Mouse (Mus musculus): ENCODE measurements around the gene 3425401B19Rik.

The 3425401B19Rik gene

DNA sequence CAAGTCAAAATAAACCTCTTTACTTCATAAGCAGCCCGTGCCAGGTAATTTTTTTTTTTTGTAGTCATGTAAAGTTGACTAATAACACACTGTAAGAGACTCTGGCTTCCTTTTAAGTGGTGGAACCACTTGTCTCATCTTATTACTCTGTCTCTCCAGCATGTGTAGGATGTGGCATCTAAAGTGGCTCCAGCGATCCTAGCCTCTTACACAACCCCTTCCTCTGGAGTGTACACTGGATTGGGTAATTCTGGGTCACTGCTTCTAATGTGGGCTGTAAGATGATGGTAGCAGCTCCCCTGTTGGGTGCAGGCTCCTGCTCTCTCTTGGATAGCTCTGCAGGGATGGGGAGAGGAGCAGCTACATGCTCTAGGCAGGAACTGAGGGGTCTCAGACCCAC, 46.6 kb downstream of the 3425401B19Rik start:
- DNase-seq: no peak

DNA sequence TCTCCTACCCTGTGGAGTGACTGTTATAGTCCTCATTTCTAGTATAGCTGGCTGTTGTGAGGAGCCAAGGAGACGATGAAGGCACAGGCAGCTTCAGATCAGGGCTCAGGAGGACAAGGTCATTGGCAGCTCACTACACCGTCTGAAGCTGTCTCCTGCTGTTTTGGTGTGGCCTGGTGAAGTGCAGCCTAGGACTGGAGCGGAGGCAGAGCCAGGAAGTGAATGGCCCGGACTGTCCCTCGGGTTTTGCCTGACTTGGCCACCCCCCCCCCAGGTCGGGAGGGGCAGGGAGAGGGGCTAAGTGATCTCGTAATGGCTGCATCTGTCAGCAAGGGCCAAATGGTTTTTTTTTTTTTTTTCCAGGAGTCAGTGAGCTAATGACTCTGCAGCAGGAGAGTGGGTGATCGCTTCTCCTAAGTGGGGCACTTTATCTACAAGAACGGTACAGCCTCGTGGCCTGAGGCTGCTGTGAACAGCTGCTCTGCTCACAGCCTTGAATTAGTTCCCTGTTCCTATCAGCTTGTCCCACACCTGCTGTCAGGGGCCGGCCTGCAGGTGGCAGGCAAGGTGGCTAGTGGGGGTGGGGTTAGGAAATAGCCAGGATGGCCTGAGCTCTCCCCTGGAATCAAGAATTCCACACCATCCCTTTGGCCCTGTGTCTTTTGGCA, 50.9 kb downstream of the 3425401B19Rik start:
- DNase-seq: no peak

DNA sequence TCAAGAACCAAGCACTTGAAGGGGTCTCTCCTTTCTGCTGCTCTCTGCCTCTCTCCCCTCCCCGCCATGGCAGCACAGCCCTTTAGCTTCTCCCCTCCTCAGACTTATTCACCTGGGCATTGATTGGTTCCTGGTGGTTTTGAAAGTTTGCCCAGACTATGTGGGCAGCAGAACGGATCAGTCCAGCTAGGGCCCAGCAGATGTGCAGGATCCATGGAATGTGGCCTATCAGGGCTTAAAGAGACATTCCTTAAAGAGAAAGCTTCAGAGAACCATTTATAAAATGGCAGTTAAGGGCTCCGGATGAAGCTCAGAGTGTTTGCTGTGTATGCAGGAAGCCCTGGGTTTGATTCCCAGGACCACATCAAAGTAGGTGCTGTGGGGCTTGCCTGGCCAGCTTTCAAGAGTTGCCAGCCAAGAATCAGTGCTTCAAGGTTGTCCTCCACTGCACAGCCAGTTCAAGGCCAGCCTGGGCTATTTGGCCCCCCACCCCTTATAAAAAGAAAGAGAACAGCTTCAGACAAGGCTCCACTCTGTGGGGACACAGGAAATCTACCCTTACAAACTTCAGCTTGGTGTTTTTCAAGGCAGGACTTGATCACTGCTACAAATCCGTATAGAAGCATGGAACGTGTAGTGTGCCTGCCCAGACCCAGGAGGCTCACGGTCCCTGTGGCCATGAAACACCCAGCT, 52.0 kb downstream of the 3425401B19Rik start:
- no peak for DNase-seq

DNA sequence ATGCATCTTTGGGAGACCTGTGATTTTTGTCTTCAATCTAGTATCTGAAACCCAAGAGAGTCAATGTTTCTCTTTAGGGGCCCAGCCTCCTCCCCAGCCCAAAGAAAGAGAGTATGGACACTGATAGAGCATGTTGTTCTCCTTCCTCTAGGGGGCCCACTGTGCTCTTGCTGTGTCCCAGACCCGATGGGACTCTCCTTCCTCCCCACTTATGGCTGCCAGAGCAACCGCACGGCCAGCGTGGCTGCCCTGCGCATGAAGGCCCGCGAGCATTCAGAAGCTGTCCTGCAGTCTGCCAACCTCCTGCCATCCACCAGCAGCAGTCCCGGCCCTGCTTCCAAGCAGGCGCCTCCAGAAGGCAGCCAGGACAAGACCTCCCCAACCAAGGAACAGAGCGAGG, 56.5 kb downstream of the 3425401B19Rik start:
- no peak for DNase-seq

DNA sequence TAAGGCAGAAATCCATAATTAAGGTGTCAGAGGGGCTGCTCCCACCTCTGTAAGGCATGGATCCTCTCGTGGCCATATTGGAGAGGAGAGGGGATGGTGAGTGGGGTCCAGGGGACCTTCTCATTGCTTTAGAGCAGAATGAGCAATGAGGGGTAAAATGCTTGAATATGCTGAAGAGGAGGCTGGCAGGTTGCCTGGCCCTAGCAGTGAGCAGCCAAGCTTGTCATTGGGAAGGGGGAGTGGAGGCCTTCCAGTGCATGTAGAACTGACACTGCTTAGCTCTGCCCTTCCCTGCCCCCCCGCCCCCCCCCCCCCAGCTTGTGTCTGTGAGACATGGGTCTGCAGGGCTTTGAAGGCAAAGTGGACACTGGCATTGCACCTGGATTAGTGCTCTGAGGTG, 57.8 kb downstream of the 3425401B19Rik start:
- DNase-seq: no peak

DNA sequence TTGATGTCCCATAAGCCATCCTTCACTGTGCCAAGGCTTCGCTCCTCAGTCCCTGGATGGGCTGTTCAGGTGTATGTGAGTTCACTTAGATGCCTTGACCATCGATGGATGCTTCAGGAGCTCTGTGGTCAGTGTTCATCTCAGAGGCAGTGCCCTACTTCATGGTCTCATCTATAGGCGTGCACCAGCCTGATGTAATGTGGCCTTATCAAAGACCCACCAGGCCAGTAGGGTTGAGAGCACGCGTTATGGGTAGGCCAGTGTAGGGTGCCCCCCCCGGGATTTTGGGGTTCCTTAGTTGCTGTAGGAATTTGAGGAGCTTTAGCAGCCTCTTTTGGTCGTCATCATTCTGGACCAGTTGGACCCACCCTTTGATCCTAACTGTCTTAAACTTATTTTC, 60.3 kb downstream of the 3425401B19Rik start:
- no peak for DNase-seq

DNA sequence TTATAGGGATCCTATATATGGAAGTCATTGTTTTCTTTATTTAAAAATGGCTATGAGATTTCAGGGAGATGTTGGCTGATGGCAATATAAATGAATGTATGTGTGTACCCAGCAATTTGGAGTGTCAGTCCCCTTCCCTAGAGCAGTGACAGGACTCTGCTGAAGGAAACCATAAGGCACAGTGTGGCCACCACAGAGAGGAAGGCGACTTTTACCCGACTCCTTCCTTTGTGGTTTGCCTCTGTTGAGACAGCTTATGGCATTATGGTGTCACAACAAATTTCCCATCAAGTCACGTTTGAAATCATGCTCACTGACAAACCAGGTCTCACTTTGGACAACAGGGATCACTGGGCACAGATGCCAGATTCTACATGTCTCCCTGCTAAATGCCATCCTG, 60.8 kb downstream of the 3425401B19Rik start:
- no peak for DNase-seq

DNA sequence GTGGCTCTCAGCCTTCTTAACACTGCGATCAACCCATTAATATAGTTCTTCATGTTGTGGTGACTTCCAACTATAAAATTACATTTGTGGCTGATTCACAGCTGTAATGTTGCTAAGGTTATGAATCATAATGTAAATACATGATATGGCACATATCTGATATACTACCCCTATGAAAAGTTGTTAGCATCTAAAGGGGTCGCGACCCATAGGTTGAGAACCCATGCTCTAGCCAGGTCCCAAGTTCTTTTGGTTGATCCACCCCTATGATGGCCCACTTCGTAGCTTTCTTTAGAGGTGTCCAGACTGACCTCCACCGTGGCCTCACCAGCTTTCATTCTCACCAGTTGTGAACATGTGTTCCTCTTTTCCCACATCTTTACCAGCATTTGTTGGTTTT, 67.8 kb downstream of the 3425401B19Rik start:
- no peak for DNase-seq

DNA sequence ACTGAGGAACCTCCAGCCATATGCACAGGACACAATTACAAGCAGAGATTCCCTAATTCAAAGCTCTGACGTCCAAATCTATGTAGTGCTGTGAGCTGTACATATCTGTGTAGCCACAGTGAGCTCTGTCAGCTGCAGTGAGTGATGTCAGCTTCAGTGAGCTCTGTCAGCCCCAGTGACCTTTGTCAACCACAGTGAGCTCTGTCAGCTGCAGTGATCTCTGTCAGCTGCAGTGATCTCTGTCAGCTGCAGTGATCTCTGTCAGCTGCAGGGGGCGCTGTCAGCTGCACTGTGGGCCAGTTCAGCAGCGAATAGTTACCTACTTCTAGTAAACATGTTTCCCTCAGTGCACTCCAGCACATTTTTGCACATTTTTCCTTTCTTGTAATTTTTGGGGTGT, 75.7 kb downstream of the 3425401B19Rik start:
- peak in 1 of 2 experiments; percentile 2 for DNase-seq

Data from lung, adult 18-20 months (tissue).